Mouse (Mus musculus): ENCODE results near the gene Il1rn. TPM values are rescaled to one million over a fixed set of nuclear protein-coding genes. Genes with fewer than 3 reads are reported as not detected.

The Il1rn gene
- total RNA-seq, 4 experiments from 2014 or later, result 0.58 TPM; not detected in 3

GRCm38 (mm10) chr2:24378747-24379450, 42.2 kb downstream of the Il1rn start:
- no peak for DNase-seq (ENCODE audit: low spot score in 2 of 2)

- no peak for DNase-seq (ENCODE audit: low spot score in 2 of 2)
Observed at GRCm38 (mm10) chr2:24382456-24383230, 46.0 kb downstream of the Il1rn start.

DNA sequence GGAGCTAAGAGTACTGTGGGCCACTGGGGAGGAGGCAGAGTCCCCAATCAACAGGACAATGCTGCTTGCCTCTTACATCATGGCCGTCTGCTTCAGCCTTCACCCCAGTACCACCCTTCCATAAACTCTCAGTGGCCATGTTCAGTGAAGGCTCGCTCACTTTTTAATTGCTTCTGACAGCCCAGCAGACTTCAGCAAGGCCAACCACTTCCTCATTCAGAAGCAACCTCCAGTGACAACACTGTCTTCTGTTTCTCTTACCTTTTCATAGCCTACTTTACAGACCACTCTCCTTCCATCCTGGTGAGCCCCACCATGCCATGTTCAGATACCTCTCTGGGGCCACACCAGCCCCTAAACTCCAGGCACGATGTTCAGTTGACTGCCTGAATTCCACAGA, 47.0 kb downstream of the Il1rn start:
- DNase-seq (ENCODE audit: low spot score in 2 of 2), result no peak

DNA sequence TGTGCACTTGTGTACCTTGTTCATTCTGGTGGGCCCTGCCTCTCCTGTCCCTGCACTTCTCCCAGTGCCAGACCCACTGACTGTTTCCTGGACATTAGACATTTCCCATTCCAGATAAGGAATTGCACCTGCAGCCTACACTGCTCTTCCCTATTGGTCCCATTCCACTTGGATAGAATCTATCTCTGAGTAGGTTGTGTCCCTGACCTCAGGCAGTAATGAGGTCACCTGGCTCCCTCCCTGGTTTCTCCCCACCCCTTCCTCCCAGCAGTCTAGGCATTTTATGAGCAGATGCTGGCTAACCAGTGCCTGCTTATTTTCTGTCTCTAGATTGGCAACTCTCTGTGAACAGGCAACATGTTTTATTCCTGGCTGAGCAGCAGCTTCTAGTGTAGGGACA, 47.7 kb downstream of the Il1rn start:
- no peak for DNase-seq (ENCODE audit: low spot score in 2 of 2)

DNA sequence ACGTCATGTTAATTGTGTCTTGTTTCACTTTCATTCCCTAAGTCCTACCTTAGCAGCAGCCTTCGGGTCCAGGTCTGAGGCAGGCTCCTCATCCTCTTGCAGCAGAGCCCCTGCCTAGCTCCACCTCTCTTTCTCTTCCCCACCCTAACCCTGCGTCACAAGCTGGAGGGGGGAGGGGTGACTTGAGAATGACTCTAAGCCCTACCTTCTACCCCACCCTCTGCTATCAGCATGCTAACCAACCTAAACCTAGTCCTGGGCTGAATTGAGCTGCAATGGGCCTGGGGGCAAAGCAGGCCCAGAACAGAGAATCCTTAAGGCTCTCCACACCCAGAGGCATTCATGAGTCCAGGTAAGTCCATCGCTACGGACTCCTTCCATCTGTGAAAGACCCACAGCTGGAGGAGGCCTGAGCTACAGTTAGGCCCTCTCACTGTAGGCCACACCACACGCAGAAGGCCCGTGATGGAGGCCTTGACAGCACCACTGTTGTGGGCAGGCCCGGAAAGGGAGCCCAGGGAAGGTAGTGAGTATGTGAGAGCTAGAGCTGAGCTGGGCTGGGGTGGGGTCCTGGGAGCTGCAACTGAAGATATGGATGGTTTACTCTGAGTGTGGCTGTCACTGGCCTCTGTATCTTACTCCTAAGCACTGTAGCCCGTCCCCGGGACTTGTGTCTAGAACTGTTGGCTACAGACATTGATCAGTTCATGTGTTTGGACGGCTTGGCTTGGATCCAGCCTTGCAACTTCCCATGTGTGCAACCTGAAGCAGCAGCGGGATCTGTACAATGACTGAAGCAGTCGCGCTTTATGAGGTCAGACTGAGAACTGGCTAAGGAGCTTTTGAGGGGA, 48.7 kb downstream of the Il1rn start:
- DNase-seq (ENCODE audit: low spot score in 2 of 2), result no peak

GRCm38 (mm10) chr2:24386158-24386963, 49.7 kb downstream of the Il1rn start:
- no peak for DNase-seq (ENCODE audit: low spot score in 2 of 2)

DNA sequence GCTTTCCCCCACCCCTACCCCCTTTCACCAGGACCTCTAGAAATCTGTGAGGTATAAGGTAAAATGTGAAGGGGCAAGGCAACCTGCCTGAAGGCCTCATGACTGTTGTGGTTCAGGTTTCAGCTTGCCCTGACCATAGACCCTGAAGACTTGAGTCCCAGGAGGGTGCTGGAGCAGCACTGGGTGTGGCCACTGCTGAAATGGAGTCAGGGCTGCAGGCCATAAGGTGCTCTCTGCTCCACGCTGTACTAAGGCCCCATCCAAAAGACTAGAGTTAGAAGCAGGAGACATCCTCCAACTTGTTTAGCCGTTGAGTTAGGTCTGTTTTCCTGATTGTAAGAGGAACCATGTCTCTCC, 50.3 kb downstream of the Il1rn start:
- no peak for DNase-seq (ENCODE audit: low spot score in 2 of 2)

DNA sequence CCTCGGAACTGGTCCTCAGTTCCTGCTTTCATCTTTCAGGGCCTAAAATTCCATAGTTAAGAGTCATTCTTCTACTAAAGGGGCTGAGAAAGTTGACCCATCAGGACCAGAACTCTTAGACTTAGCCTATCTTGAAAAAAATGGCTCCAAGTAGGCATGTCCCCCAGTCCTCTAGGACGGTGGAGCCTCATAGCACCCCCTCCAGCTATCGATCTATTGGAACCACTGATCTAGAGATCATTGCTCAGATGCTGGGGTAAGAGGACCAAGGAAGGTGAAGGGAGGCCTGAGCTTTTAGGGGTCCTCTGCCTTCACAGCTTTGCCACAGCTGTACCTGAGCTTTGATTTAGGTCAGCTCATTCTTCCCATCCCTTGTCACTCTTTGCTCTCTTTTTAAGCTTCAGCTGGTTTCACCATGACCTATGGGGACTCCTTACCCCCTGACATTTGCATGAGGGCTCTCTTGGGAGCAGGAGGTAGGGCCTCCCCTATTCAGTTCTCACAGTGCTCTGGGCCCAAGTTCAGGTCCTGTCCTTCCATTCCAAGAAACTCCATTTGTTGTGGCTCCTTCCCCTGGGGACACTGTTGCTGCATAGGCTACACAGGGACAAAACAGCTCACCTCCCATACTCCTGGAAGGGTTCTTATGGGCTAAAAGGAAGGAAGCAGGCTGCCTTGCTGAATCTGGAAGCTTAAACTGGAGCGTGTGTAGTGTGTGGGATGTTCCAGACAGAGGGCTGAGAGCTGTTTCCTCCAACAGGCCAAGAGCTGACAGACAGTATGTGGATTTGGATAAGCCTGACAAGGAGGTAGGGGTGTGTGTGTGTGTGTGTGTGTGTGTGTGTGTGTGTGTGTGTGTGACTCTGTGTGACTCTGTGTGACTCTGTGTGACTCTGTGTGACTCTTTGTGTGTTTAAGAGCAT, 51.0 kb downstream of the Il1rn start:
- DNase-seq (ENCODE audit: low spot score in 2 of 2), result peak; percentile 18 to 23

GRCm38 (mm10) chr2:24393251-24393650, 56.6 kb downstream of the Il1rn start:
- DNase-seq (ENCODE audit: low spot score in 2 of 2), result no peak

GRCm38 (mm10) chr2:24397115-24397514, 60.5 kb downstream of the Il1rn start:
- no peak for DNase-seq (ENCODE audit: low spot score in 2 of 2)

DNA sequence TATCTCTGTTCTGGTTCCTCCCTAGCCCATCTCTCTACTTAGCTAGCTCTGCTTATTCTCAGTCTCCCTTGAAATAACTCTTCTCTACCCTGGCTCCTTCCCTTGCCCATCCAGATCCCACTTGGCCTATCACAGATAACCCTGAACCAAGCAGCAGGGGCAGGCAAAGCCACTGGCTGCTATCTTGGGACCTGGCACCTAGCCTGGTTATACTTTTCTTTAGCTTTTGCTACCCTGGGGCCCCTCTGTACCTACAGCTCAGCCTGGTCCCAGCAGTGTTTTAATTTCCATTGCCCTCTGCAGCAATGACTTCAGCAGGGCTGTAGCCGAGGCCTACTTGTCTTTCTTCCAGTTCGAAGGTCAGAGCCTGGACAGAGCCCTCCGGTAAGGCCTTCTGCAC, 64.1 kb downstream of the Il1rn start:
- no peak for DNase-seq (ENCODE audit: low spot score in 2 of 2)

Other genes with a start within 250 kb of the Il1rn start
- not detected for gene Tbpl2, start 240.3 kb upstream of the Il1rn start, total RNA-seq (2022)
- not detected for gene Il1f8, start 183.7 kb upstream of the Il1rn start, total RNA-seq (2022)
- gene Il1f9, start 150.4 kb upstream of the Il1rn start, total RNA-seq (2022), result not detected
- gene Il1f6, start 121.4 kb upstream of the Il1rn start, total RNA-seq (2022), result not detected
- gene Il1f5, start 59.9 kb upstream of the Il1rn start, total RNA-seq (2022), result not detected
- not detected for gene Il1f10, start 45.7 kb upstream of the Il1rn start, total RNA-seq (2022)
- 1 to 10 TPM in 2 of 4 experiments, under 1 TPM in 2; 0.69 to 3.4 (median 1.6) TPM for gene Psd4, start 30.7 kb downstream of the Il1rn start, total RNA-seq (2022)
- gene Pax8, start 138.7 kb downstream of the Il1rn start, total RNA-seq (2022), result not detected

Data from layer of hippocampus, adult 8-10 months (tissue).